Mouse (Mus musculus) frontal cortex, postnatal 10 days (tissue): ENCODE data around the gene Rec114.

Source experiments
- DNase-seq, 2 experiments: peaks; one replicate each; pipeline ENCODE4 v3.0.0; 2022; ENCODE audit warnings: low spot score in 2 of 2, mixed read lengths in 1 of 2

Gene Rec114

DNA sequence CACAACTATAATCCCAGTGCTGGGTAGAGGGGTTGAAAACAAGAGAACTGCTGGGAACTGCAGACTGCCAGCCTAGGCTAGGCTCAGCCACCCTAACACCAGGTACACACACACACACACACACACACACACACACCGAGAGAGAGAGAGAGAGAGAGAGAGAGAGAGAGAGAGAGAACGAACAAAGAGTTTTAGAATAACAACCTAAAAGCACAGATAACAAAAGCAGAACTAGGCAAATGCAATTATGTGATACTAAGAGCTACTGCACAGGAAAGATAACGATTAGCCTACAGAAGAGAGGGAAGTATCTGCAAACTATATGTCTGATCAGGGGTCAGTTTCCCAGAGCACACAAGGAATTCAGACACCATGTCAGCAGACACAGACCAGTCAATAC, 24.8 kb downstream of the Rec114 start:
- DNase-seq = no peak

DNA sequence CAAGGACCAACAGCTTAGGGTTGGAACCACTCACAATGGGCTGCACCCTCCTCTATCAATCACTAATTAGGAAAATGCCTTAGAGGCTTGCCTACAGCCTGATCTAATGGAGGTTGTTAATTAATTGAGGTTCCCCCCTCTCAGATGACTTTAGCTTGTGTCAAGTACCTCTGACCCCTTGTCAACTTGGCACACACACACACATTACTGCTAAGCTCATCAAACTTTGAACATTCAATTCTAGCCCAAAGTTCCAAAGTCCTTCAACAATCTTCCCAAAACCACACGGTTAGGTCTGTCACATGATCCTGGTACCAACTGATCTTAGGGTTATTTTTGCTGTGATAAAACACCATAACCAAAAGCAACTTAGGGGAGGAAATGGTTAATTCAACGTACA, 26.9 kb downstream of the Rec114 start:
- no peak for DNase-seq

DNA sequence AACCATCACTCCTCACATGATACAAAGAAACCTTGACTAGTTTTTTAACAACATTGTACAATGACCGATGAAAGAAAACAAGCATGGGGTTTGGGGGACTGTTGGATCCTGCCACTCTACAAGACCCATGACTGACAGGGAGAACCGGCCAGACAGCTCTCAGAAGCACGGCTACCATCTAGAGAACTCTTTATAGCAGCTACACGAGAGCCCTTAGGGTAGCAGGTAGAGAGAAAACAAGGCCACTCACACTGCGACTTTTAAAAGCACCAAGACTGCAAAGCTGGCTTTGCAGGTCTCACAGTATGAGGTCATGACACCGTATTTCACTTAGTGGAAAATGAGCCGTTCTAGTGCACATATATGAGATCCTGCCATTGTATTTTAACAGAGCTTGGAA, 33.1 kb downstream of the Rec114 start:
- no peak for DNase-seq

DNA sequence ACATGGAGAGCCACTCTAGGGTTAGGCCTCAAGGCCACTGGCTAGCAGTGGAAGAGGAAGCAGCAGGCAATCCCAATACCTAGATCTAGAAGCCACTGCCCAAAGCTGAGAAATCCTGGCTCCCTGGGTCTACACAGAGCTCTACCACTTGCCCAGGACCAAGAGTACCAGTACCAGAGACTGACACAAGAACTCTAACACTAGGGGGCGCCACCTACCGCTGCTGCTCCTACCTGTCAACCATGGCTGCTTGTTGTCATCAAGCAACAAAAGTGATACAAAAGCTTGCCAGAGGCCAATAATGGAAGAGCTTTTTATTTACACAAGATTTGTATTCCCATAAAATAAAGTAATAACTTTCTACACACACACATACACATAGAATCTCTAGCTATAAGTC, 33.8 kb downstream of the Rec114 start:
- DNase-seq = peak in 1 of 2 experiments; percentile 41

DNA sequence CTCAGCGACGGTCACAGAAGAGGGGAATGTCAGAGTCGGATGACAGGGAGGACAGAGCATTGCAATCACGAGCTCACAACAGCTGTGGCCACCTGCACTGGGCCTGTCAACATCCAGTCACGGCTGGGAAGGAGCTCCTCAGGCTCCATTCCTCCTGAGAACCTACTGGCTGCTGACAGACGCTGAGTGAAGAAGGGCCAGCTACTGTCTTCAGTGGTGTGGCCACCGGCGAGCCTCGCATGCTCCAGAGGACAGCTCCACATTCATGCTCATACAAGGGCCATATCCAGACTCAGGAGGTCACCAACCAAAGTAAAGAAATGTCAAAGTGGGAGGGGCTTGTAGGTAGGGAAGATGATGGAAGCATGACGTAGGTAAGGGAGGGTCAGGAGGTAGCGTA, 36.0 kb downstream of the Rec114 start:
- no peak for DNase-seq

DNA sequence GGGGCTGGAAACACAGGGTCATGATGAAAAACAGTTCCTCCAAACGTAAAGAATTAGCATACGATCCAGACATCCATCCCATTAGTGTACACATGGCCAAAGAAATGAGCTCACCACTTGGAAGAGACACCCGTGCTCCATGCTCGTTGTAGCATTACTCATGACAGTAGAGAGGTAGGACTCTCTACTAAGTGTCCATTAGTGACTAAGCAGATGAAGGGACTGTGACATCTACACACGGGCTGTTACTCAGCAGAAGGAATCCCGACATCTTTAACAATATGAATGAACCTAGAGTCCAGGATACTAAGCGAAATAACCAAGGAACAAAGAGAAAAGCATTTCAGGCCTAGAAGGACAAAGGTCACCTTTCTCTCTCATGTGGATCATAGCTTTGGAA, 37.7 kb downstream of the Rec114 start:
- no peak for DNase-seq

DNA sequence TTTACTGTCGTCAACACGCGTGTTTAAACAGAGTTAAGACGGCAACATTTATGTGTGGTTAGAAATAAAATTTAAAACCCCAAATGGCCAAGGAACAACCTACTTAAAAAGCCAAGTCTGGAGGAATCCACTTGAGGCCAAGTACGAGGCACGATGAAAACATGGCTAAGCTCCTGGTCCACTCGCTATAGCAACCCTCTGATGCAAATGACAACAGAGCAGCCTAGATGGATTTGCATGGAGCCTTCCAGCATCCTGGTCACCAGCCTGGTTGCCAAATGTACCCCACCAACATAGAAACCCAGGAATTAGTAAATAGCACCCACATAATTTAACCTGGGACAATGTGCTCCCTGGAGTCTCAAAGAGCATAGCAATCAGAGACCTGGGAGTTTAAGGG, 40.0 kb downstream of the Rec114 start:
- DNase-seq = no peak

DNA sequence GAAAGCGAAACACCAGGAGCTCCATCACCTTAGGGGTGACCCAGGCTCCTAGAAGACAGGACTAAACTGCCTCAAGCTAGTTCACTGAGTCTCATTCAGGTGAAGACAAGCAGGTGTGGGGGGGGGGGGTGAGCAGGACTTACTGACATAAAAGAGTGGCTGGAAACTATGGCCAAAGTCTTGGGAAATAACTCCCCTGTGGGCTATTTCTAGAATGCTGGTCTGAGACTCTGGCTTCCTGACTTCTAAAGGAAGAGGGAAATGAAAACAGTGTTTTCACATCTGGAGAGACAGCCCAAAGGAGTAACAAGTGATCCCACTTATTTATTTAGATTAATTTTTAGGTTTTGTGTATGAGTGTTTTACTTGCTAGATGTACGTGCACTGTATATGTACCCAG, 42.0 kb downstream of the Rec114 start:
- no peak for DNase-seq

DNA sequence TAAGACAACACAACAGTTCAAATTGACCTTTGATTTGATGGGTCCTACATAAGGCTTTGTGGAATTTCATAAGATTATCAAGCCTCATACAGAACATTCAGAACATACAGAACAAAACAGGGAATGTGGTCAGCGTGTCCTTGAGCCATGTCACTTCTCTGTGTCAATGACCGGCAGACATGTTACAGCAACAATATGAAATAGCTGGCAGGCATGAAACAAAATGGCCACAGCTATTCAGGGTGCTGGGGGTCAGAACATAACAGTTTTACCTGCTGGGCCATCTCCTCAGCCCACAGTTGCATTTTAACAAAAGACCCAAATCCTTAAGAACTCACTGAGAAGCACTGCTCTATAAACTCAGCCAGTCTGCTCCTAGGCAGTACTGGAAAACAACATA, 45.3 kb downstream of the Rec114 start:
- DNase-seq = no peak

DNA sequence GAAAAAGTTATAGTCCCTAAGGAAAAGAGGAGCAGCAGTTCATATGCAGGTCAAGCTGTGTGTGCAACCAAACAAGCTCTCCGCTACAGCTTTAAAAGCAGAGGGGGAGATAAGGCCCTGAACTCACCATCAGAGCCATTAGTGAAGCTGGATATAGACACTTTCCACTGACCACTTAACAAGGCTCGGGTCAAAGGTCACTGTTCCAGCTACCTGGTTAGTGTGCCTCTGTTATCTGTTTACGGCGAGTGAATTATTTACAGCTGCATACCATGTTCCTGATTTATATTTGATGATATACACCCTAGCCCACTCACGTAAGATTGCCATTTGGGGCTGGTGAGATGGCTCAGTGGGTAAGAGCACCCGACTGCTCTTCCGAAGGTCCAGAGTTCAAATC, 52.3 kb downstream of the Rec114 start:
- DNase-seq = no peak

DNA sequence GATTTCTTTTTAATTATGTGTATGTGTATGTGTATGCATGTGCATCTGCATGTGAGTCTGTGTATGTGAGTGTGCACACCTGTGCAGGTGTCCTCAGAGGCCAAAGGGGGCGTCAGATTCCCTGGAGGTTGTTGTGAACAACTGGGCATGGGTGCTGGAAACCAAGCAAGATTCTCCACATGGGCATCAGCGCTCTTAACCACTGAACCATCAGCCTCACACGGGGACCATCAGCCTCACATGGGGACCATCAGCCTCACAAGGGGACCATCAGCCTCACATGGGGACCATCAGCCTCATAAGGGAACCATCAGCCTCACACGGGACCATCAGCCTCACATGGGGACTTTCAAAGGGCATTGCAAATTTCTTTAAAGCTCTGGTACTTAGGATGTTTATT, 53.1 kb downstream of the Rec114 start:
- no peak for DNase-seq

DNA sequence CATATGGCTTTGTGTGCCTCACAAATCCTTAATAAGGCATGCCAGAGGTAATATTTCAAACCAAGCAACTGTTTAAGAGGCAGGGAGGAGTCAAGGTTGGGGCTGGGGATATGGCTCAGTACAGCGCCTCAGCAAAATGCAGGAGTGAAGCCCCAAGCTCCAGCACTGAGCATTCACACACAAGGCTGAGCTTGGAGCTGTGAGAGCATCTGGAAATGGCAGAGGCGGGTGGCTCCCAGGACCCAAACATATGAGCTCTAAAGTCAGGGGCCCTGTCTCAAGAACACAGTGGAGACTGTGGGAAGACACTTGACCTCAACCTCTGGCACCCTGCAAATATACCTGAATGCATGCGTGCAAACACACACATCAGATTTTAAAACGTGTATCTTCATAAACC, 55.7 kb downstream of the Rec114 start:
- DNase-seq = no peak

DNA sequence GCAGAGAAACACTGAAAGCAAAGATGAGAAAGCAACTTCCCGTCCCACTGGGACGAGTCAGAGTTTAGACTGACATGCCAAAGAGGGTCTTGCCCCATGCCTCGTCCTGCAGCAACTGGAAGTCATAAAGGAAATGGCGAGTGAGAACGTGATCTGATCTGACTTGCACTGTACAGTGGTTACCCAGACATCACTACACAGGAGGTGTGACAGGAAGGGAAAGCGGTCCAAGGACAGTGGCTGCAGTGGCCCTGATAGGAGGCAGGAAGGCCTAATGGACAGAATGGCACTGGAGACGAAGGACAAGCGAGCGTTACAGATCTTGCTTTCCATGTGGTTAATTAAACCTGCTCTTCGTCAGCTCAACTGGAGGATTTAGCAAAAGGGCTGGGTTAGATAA, 58.5 kb downstream of the Rec114 start:
- no peak for DNase-seq

DNA sequence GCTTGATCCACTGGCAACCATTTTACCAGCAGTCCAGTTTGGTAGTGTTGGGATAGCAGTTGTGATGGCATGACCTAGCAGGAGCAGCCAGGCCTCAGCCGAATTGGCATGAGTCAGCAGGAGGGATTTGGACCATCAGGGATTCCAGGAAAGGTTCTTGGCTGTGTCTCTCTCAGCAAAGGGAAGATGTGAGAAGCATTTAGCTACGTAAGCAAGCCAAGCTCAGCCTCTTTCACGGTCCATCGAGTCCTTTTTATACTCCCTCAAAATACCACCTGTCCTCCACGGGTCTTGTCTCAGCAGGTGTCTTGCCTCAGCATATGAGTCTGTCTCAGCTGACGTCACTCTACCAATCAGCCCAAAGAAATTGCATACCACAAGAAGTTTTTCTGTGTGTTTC, 60.4 kb downstream of the Rec114 start:
- no peak for DNase-seq

DNA sequence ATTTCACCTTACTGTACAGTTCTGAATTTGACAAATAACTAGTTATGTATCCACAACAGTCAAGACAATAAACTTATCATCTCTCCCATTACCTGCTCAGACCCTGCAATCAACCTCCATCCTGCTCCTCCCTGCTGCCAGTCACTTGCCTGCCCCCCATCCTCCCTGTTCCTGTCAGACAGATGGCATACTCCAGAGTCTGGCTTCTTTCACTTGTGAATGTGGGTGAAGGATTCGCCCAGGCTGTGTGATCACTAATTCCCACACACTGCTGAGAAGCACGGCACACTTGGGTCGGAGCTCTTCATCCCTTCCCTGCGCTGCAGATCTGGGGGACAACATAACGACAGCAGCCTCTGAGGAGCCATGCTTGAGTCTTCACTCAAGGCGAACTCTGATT, 61.7 kb downstream of the Rec114 start:
- no peak for DNase-seq

DNA sequence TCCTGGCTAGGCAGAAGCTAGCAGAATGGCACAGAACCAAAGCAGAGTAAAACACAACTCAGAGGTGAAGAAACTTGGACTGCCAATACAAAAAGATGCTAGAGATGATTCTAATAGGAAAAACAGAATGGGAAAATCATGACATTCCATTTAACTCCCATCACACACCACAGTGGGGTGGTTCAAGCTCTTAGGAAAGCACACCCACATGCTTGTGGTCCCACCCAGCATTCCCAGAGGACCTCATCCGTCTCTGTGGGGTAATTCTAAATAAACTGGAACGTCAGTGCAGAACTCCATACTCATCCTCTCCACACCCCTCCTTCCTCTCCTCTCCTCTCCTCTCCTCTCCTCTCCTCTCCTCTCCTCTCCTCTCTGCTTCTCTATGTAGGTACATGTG, 62.4 kb downstream of the Rec114 start:
- DNase-seq = no peak

DNA sequence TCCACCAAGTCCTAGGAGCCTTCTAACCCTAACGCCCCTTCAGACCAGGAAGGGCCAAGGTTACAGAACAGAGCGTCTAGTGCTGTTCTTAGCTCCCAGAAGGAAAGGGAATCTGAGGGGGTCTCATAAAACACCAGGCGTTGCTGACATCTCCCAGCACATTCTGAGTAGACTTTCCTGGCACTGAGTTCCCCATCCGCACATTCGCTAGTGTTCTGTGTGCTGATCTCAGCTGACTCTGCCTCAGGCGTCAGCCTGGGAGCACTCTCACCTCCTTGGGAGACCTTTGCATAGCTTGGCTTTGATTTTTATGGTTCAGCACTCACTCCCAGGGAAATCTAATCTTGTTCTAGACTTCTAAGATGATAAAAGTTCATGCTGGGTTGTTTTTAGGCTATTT, 68.4 kb downstream of the Rec114 start:
- no peak for DNase-seq

DNA sequence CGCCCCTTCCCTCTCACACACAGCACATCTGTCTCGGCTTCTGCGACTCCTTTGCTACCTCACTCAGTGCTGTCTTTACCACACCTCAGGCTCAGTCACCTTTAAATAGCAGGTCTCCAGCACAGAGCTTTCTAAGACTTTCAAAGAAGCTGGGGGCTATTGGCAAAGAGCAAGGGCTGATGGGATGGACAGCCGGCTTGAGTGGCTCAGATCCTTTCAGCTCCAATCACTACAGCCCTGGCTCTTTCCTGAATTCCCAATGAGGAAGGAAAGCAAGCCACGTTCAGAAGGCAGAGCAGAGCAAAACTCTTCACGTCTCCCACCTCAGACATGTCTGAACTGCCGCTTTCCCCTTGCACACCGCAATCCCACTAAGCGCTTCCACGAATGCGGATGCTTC, 69.0 kb downstream of the Rec114 start:
- no peak for DNase-seq

DNA sequence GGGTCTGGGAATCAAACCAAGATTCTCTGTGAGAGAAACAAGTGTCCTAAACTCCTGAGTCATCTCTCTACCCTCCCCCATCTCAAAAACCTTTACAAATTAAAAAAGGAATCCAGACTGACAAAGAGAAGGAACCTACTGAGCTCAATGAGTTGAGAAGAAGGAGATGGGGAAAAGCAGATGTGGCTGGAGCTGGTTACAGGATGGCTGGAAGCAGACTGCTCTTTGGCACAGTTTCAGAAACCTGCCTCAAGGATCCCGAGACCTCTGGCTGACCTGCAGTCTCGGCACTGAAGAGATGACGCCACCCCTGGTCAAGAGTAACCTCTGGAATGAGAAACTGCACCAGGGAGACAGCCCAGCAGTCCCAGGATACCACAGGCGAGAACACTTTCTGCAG, 71.3 kb downstream of the Rec114 start:
- no peak for DNase-seq

DNA sequence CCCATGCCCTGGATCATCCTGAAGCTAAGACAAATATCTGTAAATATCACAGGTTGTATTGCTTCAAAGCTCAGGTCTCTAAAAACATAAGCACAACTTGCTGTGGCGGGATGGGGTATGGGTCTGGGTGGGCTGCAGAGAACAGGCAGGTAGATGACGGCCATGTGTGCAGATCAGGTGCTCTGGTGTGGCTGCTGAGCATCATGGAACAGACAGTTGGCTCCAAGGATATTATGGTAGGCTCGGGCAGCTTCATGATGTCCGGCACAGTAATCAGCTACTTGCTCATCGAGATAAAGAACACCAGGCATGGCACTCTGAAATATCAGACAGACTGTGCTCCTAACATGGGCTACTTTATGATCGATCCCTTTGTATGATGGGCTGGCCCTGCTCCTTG, 73.9 kb downstream of the Rec114 start:
- DNase-seq = no peak

DNA sequence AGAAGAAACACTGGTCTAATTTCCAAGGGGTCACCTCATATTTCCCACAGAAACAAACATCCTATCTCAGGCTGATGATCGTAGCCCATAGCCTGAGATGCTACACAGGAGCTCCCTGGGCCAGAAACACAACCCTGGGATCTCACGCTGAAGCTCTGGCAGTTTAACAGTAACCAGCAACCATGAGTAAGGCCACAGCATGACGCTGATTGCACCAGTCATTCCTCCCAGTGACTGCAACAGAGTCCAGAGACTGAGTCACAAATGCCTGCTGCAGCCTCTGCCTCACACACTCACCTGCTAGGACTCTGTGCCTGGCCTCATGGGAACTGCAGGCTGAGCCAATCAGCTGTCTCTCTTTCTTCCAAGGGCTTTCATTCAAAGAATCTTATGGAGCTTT, 74.7 kb downstream of the Rec114 start:
- no peak for DNase-seq

DNA sequence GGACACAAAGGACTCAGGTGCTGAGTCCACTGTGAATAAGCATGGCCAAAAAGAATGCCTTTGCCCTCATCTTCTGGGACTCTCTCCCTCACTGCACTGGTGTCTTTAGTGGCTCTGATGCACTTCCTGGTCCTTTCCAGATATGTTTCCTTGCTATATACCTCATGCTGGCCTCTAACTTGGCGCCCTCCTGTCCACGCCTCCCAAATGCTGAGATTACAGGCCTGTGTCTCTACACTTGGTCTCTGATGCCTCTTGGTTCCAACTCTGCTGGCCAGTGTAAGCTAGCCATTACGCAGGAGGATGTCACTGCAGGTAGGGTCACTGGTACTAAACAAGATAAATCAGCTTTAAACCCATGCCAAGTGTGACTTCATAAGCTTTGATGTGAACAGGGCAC, 75.6 kb downstream of the Rec114 start:
- no peak for DNase-seq

DNA sequence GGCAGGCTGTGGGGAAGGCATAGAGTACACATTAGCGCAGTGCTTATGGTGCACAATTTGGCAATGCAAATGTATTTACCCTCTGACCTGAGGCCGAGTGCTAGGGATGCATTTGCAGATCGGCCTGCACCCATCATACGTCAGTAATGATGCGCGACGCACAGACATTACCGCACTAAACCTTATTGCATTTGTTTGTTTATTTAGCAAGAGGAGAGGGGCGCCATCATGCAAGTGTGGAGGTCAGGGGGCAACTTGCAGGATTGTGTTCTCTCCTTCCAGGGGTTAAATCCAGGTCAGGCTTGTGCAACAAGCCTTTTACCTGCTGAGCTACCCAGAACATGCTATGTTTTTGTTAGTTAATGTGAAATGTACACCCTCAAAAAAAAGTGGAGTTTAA, 76.5 kb downstream of the Rec114 start:
- DNase-seq = no peak

DNA sequence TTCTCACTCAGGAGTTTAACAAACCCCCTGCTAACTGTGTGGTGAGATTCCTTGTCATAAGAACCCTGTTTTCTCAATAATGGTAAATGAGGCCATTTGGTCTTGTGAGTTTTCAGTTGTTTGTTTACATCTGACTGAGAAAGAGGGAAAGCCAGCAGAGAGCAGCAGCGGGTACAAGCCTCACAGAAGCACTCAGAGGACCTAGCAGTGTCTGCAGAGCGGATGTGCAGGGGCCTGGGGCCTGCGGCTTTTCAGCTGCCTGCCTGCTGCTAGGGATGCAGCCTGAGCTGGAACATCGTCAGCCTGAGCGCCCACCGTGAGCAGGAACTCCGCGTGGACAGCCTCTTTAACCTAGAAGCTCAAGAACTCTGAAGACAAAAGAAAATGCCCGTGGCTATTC, 77.6 kb downstream of the Rec114 start:
- no peak for DNase-seq

DNA sequence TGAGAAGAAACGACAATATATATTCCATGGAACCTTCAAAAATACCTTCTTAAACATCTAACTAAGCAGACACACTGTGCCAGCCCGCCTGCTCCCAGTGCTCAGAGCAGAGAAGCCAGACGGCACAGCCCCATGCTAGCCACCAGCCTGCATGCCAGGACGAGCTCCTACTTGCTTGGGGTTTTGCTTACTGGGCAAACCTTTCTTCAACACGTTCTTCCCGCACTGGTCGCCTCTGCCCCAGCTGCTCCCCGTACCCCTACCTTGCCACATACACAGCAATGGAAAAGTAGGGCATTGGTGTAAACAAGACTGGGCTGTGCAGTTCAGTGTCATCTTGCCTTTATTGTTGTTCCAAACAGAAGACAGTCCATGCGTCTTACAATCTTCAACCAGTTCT, 78.3 kb downstream of the Rec114 start:
- no peak for DNase-seq
